Mouse (Mus musculus) right cerebral cortex, postnatal 4 days (tissue): ENCODE results near the gene Acot6.
"Not testable (repeated sequence)": the region's sequence is repeated elsewhere in the genome, so short reads cannot be mapped to it uniquely, and the experiment has no call there.

Experiments used
- DNase-seq: peaks from one replicate; pipeline ENCODE4 v3.0.0-alpha.2; 2022

Gene Acot6

GRCm38 (mm10) chr12:84100604-84101492, at the start of gene Acot6:
Acot6 (plus strand) TSS chr12:84100654.
- DNase-seq: peak; percentile 43

GRCm38 (mm10) chr12:84050744-84051143, 49.7 kb upstream of the Acot6 start:
- not testable (repeated sequence) for DNase-seq

DNA sequence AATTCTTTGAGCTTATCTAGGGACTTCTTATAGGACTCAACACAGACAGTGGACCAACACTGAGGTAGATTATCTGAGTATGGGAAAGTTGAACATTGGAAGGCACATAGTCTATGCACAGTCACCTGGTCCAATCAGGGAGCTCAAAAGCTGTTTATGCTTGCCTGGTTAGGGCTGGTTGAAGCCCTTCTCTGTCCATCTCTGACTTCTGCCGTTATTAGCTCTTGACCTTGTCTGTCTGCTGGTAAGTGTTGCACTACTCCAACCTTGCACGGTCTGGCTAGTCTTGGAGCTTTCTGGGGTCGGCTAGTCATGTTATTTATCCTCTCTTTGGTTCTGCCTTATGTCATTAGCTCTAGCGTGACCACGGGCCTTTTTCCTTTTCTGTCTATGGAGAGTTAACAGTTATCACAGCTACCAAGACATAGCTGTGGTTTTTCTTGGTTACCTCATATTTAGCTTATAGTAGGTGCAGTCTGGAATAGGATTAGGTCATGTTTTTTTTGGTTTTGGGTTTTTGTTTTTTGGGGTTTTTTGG, 48.4 kb upstream of the Acot6 start, which contains the start of gene Acot3:
Gene Acot3, plus strand, starts transcription at position 208 of the 538 bp plus-strand sequence.
- DNase-seq: no peak

- no peak for DNase-seq
Observed at GRCm38 (mm10) chr12:84052609-84053008, 47.8 kb upstream of the Acot6 start.

DNA sequence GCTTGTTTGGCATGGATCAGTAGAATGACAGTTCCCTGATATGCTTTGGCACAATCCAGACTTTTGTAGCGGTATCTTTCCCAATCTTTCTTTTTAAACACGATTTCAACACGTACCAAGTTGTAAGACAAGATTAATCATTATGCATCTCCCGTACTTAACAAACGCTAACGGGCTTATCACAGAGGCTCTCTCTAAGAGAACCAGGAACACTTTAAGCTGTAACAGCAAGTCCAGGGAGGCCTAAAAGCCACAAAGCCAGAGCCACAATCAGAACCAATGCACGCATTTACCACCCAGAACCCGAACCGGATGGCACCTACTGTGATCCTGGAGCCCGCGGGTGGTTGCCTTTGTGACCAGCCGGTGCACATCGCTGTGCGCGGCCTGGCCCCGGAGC, 47.3 kb upstream of the Acot6 start:
- DNase-seq: no peak

DNA sequence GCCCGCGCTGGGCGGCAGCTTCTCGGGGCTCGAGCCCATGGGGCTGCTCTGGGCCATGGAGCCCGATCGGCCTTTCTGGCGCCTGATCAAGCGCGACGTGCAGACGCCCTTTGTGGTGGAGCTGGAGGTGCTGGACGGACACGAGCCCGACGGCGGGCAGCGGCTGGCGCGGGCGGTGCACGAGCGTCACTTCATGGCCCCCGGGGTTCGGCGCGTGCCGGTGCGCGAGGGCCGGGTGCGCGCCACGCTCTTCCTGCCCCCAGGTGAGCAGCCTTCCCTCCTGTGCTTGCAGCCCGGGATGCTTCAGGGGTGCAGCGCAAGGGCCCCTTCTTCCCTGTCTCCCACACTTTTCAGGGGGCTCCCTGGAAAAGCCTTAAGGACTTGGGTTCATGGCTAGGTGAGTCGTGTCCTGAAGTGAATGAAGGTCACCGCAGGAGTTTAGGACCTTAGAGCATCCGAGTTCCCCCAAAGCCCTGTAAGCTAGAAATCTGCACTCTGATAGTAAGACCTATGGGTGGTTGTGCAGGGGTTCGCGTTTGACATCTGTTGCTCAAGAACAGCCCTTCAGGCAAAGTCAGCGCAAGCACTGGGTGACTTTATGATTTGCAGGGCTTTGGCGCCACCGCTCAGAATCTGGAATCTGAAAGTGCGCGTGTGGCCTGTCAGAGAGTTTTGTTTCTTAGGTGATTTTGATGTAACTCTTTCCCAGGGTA, 46.6 kb upstream of the Acot6 start:
- no peak for DNase-seq

DNA sequence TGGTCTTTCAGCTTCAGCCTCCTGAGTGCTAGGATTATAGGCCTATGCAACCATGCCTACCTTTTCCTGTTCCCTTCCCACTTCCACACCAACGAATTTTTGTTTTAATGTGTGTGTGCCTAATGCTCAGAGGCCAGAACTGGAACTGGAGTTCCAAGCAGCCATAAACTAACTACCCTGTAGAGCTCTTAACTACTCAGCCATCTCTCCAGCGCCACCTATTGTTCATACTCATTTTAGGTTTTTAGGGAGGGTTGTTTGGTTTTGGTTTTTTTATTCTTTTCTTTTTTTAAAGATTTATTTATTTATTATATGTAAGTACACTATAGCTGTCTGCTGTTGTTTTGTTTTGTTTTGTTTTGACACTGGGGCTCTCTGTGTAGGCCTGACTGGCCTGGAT, 39.5 kb upstream of the Acot6 start:
- DNase-seq: no peak

DNA sequence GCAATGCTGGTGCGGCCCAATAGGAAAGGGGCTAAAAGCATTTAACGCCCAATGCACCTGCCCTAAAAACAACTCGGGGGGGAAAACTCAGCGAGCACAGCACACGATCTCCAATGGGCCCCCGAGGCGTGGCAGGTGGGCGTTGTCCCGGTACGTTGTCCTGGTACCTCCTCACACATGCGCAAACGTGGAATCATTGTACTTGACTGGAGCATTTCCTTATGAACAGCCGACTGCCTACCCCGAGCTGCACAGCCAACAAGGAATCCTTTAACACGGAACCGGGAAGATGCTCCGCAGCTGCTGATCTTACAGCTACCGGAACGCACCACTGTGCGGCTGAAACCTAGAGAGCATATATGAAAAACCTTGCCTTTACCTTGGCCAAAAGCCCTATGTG, 38.1 kb upstream of the Acot6 start:
- no peak for DNase-seq

DNA sequence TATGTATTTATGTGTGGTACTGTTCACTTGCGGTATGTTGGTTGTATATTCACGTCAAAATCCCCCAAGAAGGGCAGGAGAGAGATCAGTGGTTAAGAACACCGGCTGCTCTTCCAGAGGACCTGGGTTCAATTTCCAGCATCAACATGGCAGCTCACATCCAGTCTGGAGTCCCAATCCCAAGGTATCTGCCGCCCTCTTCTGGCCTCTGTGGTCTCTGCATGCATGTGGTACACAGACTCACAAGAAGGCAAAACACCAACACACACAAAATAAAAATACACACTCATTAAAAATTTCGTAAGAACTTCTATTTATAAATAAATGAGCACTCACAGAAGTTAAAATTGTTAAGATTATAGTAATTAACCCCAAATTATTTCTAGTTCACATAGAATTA, 37.2 kb upstream of the Acot6 start:
- DNase-seq: no peak

DNA sequence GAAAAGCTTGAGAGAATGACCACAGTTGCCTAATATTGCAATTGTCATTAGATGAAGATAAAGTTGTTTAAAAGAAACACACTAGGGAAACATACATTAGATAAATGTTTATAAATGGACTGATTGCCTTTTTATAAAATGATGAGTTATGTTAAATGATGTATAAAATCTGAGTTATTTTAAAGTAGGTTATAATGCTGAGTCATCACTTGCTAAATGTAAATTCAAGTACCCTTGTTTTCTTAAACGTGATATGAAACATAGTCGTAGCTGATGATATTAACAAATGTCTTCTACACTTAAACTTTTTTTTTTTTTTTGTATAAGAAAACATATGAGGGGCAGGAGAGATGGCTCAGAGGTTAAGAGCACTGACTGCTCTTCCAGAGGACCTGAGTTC, 36.6 kb upstream of the Acot6 start:
- DNase-seq: no peak

DNA sequence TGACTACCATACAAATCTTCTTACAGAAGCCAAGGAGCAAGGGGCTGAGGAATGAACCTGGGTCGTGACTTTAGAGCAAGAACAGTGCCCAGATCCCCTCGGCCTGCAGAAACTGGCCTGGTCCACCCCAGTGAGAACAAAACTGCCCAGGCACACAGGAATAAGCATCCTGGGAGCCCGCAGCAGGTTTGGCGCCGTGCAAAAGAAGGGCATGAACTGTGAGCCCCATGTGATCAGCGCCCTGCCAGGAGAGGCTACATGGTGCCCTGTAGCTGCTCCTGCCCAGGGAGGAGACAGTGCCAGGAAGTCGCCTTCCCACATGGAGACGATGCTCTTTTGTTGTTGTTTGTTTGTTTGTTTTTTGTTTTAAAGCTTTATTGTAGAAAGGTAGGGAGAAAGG, 35.8 kb upstream of the Acot6 start:
- DNase-seq: no peak

DNA sequence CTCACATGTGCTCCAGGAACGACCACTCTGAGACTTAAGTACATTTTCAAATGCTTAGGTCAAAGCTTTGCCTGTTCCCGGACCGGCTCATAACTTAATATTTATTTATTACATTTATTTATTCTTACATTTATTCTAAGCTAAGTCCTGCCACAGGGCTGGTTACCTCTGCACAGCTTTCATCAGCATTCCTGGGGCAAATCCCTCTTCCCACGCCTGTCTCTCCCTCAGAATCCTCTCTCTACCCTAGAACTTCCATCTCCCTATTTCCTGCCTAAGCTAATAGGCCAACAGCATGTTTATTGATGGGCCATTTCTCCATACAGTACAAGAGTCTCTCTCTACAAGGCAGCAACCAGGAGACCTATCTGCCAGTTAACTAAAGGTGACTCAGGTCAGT, 32.7 kb upstream of the Acot6 start:
- no peak for DNase-seq

GRCm38 (mm10) chr12:84068296-84068695, 32.2 kb upstream of the Acot6 start:
- DNase-seq: no peak

GRCm38 (mm10) chr12:84068986-84069385, 31.5 kb upstream of the Acot6 start, which contains the start of gene Acot5:
Acot5 (plus strand) TSS chr12:84069325.
- DNase-seq: no peak

DNA sequence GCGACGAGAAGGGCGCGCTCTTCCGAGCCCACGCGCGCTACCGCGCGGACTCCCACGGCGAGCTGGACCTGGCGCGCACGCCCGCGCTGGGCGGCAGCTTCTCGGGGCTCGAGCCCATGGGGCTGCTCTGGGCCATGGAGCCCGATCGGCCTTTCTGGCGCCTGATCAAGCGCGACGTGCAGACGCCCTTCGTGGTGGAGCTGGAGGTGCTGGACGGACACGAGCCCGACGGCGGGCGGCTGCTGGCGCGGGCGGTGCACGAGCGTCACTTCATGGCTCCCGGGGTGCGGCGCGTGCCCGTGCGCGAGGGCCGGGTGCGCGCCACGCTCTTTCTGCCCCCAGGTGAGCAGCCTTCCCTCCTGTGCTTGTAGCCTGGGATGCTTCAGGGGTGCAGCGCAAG, 30.9 kb upstream of the Acot6 start:
- peak; percentile 28 for DNase-seq

DNA sequence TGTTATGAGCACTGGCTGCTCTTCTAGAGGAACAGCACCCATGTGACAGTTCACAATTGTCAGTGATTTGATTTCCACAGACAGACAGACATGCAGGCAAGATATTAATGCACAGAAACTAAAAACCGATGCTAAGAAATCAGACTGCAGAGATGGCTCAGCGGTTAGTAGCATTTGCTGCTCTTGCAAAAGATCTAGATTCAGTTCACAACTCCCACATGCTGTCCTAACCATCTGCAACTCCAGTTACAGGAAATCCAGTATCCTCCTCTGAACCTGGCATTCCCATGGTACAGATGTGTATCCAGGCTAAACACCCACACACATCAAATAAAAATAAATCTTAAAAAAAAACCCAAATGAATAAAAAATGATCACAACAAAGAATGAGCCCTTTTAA, 28.8 kb upstream of the Acot6 start:
- no peak for DNase-seq

- no peak for DNase-seq
Observed at GRCm38 (mm10) chr12:84077371-84077990, 23.0 kb upstream of the Acot6 start.

DNA sequence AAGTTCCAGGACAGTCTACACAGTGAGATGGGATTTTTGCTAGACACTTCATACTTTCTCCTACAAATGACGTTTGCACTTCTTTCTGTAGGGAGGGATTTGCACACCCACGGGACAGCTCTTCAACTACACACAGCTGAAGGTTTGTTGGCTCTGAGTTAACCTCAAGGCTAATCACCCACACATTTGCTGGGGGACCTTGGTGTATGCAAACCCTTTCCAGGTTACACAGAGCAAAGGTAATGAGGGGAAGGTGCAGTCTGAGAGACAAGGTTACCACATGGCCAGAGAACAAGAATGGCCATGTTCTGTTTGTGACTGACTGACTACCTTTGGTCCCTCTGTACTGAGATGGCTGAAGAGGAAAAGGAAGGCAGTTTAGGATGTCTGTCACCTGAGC, 16.6 kb upstream of the Acot6 start:
- no peak for DNase-seq

GRCm38 (mm10) chr12:84084581-84084980, 15.9 kb upstream of the Acot6 start:
- no peak for DNase-seq

DNA sequence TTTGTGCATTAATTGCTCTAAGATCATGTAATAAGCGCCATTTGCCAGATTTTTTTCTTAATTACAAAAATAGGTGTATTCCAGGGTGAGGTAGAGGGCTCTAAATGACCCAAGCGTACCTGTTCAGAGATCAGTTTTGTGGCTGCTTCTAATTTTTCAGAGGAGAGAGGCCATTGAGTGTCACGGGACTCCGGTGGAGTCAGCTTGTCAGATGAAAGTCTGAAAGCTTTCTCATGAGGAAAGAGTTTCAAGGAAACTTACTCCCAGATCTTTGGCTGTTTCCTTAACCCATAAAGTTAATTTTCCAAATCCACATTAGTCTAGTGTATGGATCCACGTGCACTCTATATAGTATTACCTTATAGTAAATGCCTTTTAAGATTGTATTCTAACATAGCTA, 5.8 kb upstream of the Acot6 start:
- DNase-seq: not testable (repeated sequence)

GRCm38 (mm10) chr12:84099605-84100004, 849 bp upstream of the Acot6 start:
- DNase-seq: no peak

DNA sequence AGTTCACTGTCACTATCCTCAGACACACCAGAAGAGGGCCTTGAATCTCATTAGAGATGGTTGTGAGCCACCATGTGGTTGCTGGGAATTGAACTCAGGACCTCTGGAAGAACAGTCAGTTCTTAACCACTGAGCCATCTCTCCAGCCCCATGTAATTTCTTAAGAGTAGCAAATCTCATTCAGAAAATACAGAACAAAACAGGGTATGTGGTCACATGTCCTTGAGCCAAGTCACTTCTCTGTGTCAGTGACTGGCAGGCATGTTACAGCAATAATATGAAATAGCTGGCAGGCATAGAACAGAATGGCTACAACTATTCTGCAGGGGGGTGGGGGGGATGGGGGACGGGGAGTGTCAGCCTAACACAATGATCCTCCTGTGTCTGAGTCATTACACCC, 383 bp upstream of the Acot6 start:
- DNase-seq: no peak

DNA sequence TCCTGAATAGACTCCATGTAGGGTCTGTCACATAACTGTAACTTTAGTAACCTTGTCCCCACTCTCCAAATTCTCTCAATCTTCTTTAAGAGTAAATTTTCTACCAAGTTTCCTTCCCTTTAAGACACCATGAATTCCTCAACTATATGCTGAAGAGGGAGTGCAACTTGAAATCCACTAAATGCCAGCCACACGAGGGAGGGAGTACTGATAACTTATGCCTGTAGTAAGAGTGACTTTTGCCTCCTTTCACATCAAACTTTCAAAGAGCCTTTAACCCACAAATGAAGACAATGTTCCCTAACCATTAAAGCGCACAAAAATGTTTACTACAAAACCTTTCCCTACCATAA, 1.0 kb downstream of the Acot6 start:
- DNase-seq: no peak

- DNase-seq: no peak
Observed at GRCm38 (mm10) chr12:84107012-84107411, 6.6 kb downstream of the Acot6 start.
